Mouse (Mus musculus) hindbrain, embryonic 15.5 days (tissue): ENCODE results near the gene Cd4. TPM values are rescaled to one million over a fixed set of nuclear protein-coding genes. Genes with fewer than 3 reads are reported as not detected.
A peak's percentile ranks its signal among the peaks of the same experiment; 100 is the strongest.

Experiments
- ATAC-seq: fragments of 200-750 bp; cut with Nextera tagmentation; 2 replicates; pipeline ENCODE4 v1.8.0; 2017; ENCODE audit warnings: low read depth, moderate number of reproducible peaks, moderate TSS enrichment; ENCODE audit not compliant: low FRiP score
- H3K27ac ChIP-seq: fragments of 300-500 bp; sonication (generic); replicated peaks from 2 replicates; pipeline ENCODE4 v1.5.1; 2015; ENCODE audit warnings: mild to moderate bottlenecking, inconsistent platforms
- H3K27me3 ChIP-seq: fragments of 300-500 bp; sonication (generic); 2 replicates; pipeline ENCODE4 v1.6.1; 2015; ENCODE audit warnings: control low read depth, inconsistent platforms
- H3K36me3 ChIP-seq: fragments of 300-500 bp; sonication (generic); 2 replicates; pipeline ENCODE4 v1.6.1; 2015; ENCODE audit warnings: control low read depth, inconsistent platforms
- H3K4me1 ChIP-seq: fragments of 300-500 bp; sonication (generic); replicated peaks from 2 replicates; pipeline ENCODE4 v1.6.1; 2015; ENCODE audit warnings: control low read depth, inconsistent platforms
- H3K4me2 ChIP-seq: fragments of 300-500 bp; sonication (generic); 2 replicates; pipeline ENCODE4 v1.6.1; 2015; ENCODE audit warnings: moderate library complexity, mild to moderate bottlenecking, inconsistent platforms
- H3K4me3 ChIP-seq: fragments of 300-500 bp; sonication (generic); 2 replicates; pipeline ENCODE4 v1.5.1; 2015; ENCODE audit warnings: mild to moderate bottlenecking, inconsistent platforms
- H3K9ac ChIP-seq: fragments of 300-500 bp; sonication (generic); 2 replicates; pipeline ENCODE4 v1.6.1; 2015; ENCODE audit warnings: inconsistent platforms
- H3K9me3 ChIP-seq: fragments of 300-500 bp; sonication (generic); 2 replicates; pipeline ENCODE4 v1.6.1; 2016; ENCODE audit warnings: control low read depth, inconsistent platforms
- WGBS: fragments of 180-500 bp; shearing (Covaris S2); methylation state at CpG from one replicate; pipeline ENCODE4 v1.1.7; 2015; 5-methylcytosine and 5-hydroxymethylcytosine counted together
- polyA plus RNA-seq: library from polyadenylated mRNA; unstranded; fragments of >200 nt; fragmentation: Nextera tagmentation; extraction: Ambion mirVana; gene quantifications from 2 replicates; pipeline ENCODE4 v1.2.1, GENCODE M21; 2015

Gene Cd4
- 0.14 and 0.32 TPM in 2 replicates for polyA plus RNA-seq

GRCm38 (mm10) chr6:124887986-124888385, at the start of gene Cd4:
Gene Cd4, minus strand, starts transcription at chr6:124888221.
- no peak for ATAC-seq
- H3K4me3 ChIP-seq: no peak within 1 kb of the TSS
- no peaks in the 10 kb centered on the region for H3K27me3 ChIP-seq
- WGBS: 93% methylated on average over 9 of the region's 9 CpGs
- no peak within 1 kb of the TSS for H3K27ac ChIP-seq
- H3K4me2 ChIP-seq: no peak within 1 kb of the TSS
- H3K9ac ChIP-seq: no peak within 1 kb of the TSS
- H3K4me1 ChIP-seq: no peaks in the 10 kb centered on the region
- H3K9me3 ChIP-seq: no peaks in the 10 kb centered on the region
- no peaks in the 10 kb centered on the region for H3K36me3 ChIP-seq

- peaks cover 58% of the 10 kb centered on the region for H3K36me3 ChIP-seq
- 86% methylated on average over 2 of the region's 2 CpGs for WGBS
- ATAC-seq: no peak
Observed at GRCm38 (mm10) chr6:124937493-124937892, 49.5 kb upstream of the Cd4 start.

GRCm38 (mm10) chr6:124936681-124937080, 48.7 kb upstream of the Cd4 start:
- no peak overlapping the region for H3K4me3 ChIP-seq
- no peak overlapping the region for H3K27ac ChIP-seq
- H3K9me3 ChIP-seq: no peaks in the 10 kb centered on the region
- WGBS: 78% methylated on average over 1 of the region's 1 CpGs
- H3K4me1 ChIP-seq: peaks cover 19% of the 10 kb centered on the region
- H3K36me3 ChIP-seq: peaks cover 58% of the 10 kb centered on the region
- no peaks in the 10 kb centered on the region for H3K27me3 ChIP-seq
- no peak overlapping the region for H3K4me2 ChIP-seq
- no peak overlapping the region for H3K9ac ChIP-seq
- ATAC-seq: no peak

More at GRCm38 (mm10) chr6:124937493-124937892, 49.5 kb upstream of the Cd4 start:
- no peak overlapping the region for H3K4me2 ChIP-seq
- H3K9me3 ChIP-seq: no peaks in the 10 kb centered on the region
- no peak overlapping the region for H3K4me3 ChIP-seq
- H3K4me1 ChIP-seq: peaks cover 13% of the 10 kb centered on the region
- H3K27ac ChIP-seq: no peak overlapping the region
- no peak overlapping the region for H3K9ac ChIP-seq
- H3K27me3 ChIP-seq: no peaks in the 10 kb centered on the region

- H3K36me3 ChIP-seq: peaks cover 58% of the 10 kb centered on the region
- no peak for ATAC-seq
- H3K27ac ChIP-seq: no peak overlapping the region
- H3K27me3 ChIP-seq: no peaks in the 10 kb centered on the region
- H3K4me2 ChIP-seq: no peak overlapping the region
- H3K9me3 ChIP-seq: no peaks in the 10 kb centered on the region
- H3K4me1 ChIP-seq: peaks cover 28% of the 10 kb centered on the region
- H3K9ac ChIP-seq: no peak overlapping the region
- no peak overlapping the region for H3K4me3 ChIP-seq
- WGBS: 91% methylated on average over 7 of the region's 7 CpGs
Observed at GRCm38 (mm10) chr6:124934670-124935069, 46.6 kb upstream of the Cd4 start.

- no peak for ATAC-seq
- Histone ChIP-seq H3K4me3 (no peak overlapping the region), H3K4me1 (peaks cover 28% of the 10 kb centered on the region), H3K9me3 (no peaks in the 10 kb centered on the region), H3K36me3 (peaks cover 46% of the 10 kb centered on the region), H3K27me3 (no peaks in the 10 kb centered on the region), H3K4me2 (peak overlapping the region; percentile 90), H3K9ac (no peak overlapping the region), H3K27ac (no peak overlapping the region)
- 87% methylated on average over 3 of the region's 3 CpGs for WGBS
Observed at GRCm38 (mm10) chr6:124933127-124933526, 45.1 kb upstream of the Cd4 start.

- Histone ChIP-seq H3K4me1 (peaks cover 28% of the 10 kb centered on the region), H3K4me2 (peak overlapping the region; percentile 90), H3K27me3 (no peaks in the 10 kb centered on the region), H3K27ac (peak overlapping the region; percentile 98), H3K36me3 (peaks cover 39% of the 10 kb centered on the region), H3K9me3 (no peaks in the 10 kb centered on the region), H3K4me3 (peak overlapping the region; percentile 99), H3K9ac (peak overlapping the region; percentile 99)
- 44% methylated on average over 12 of the region's 12 CpGs for WGBS
- no peak for ATAC-seq
Observed at GRCm38 (mm10) chr6:124932314-124932695, 44.3 kb upstream of the Cd4 start.

- Histone ChIP-seq H3K4me2 (peak overlapping the region; percentile 90), H3K4me1 (peaks cover 28% of the 10 kb centered on the region), H3K27ac (peak overlapping the region; percentile 98), H3K36me3 (peaks cover 34% of the 10 kb centered on the region), H3K4me3 (peak overlapping the region; percentile 99), H3K27me3 (no peaks in the 10 kb centered on the region), H3K9ac (peak overlapping the region; percentile 99), H3K9me3 (no peaks in the 10 kb centered on the region)
- ATAC-seq: peak; percentile 55
- 2% methylated on average over 46 of the region's 48 CpGs for WGBS
Observed at GRCm38 (mm10) chr6:124931525-124932313, 43.7 kb upstream of the Cd4 start.

GRCm38 (mm10) chr6:124930754-124931524, 42.9 kb upstream of the Cd4 start, which contains the start of gene Mlf2:
Gene Mlf2, plus strand, starts transcription at chr6:124931386.
- H3K27ac ChIP-seq: peak within 1 kb of the TSS; percentile 98
- peak within 1 kb of the TSS; percentile 99 for H3K4me3 ChIP-seq
- under 1% methylated on average over 56 of the region's 64 CpGs for WGBS
- peak within 1 kb of the TSS; percentile 99 for H3K9ac ChIP-seq
- H3K36me3 ChIP-seq: peaks cover 27% of the 10 kb centered on the region
- peaks cover 28% of the 10 kb centered on the region for H3K4me1 ChIP-seq
- peak within 1 kb of the TSS; percentile 90 for H3K4me2 ChIP-seq
- peak; percentile 95 for ATAC-seq
- H3K27me3 ChIP-seq: no peaks in the 10 kb centered on the region
- no peaks in the 10 kb centered on the region for H3K9me3 ChIP-seq

- H3K4me2 ChIP-seq: peak overlapping the region; percentile 90
- H3K9ac ChIP-seq: peak overlapping the region; percentile 99
- H3K36me3 ChIP-seq: peaks cover 21% of the 10 kb centered on the region
- no peaks in the 10 kb centered on the region for H3K27me3 ChIP-seq
- peak overlapping the region; percentile 99 for H3K4me3 ChIP-seq
- no peak for ATAC-seq
- H3K27ac ChIP-seq: peak overlapping the region; percentile 98
- peaks cover 28% of the 10 kb centered on the region for H3K4me1 ChIP-seq
- H3K9me3 ChIP-seq: no peaks in the 10 kb centered on the region
- WGBS: 28% methylated on average over 1 of the region's 1 CpGs
Observed at GRCm38 (mm10) chr6:124930231-124930630, 42.2 kb upstream of the Cd4 start.

GRCm38 (mm10) chr6:124925941-124926340, 37.9 kb upstream of the Cd4 start:
- H3K4me3 ChIP-seq: no peak overlapping the region
- no peak for ATAC-seq
- no peak overlapping the region for H3K4me2 ChIP-seq
- peaks cover 20% of the 10 kb centered on the region for H3K4me1 ChIP-seq
- no peak overlapping the region for H3K9ac ChIP-seq
- no peaks in the 10 kb centered on the region for H3K27me3 ChIP-seq
- 51% methylated on average over 5 of the region's 5 CpGs for WGBS
- H3K36me3 ChIP-seq: no peaks in the 10 kb centered on the region
- H3K9me3 ChIP-seq: no peaks in the 10 kb centered on the region
- no peak overlapping the region for H3K27ac ChIP-seq

GRCm38 (mm10) chr6:124925173-124925793, 37.3 kb upstream of the Cd4 start:
- no peak for ATAC-seq
- 43% methylated on average over 12 of the region's 12 CpGs for WGBS
- Histone ChIP-seq H3K27ac (no peak overlapping the region), H3K4me1 (peaks cover 23% of the 10 kb centered on the region), H3K9me3 (no peaks in the 10 kb centered on the region), H3K4me2 (no peak overlapping the region), H3K9ac (no peak overlapping the region), H3K4me3 (no peak overlapping the region), H3K27me3 (no peaks in the 10 kb centered on the region), H3K36me3 (no peaks in the 10 kb centered on the region)

GRCm38 (mm10) chr6:124921539-124921938, 33.5 kb upstream of the Cd4 start:
- Histone ChIP-seq H3K4me3 (no peak overlapping the region), H3K27me3 (no peaks in the 10 kb centered on the region), H3K4me2 (no peak overlapping the region), H3K4me1 (peaks cover 35% of the 10 kb centered on the region), H3K9ac (no peak overlapping the region), H3K9me3 (no peaks in the 10 kb centered on the region), H3K27ac (peak overlapping the region; percentile 100), H3K36me3 (no peaks in the 10 kb centered on the region)
- ATAC-seq: no peak
- 62% methylated on average over 4 of the region's 4 CpGs for WGBS
